Mouse (Mus musculus) kidney, postnatal 4 days (tissue): ENCODE data around the gene Prkch.

Source experiments
- DNase-seq, 2 experiments: peaks; one replicate each; pipeline ENCODE4 v3.0.0; 2021; ENCODE audit warnings: mixed read lengths in 2 of 2

The Prkch gene

GRCm38 (mm10) chr12:73764649-73765525, 180.3 kb downstream of the Prkch start:
- DNase-seq = peak in 1 of 2 experiments; percentile 16

GRCm38 (mm10) chr12:73766152-73766551, 181.6 kb downstream of the Prkch start:
- DNase-seq = peak in 1 of 2 experiments; percentile 14

- no peak for DNase-seq
These were observed 184.2 kb downstream of the Prkch start for GRCm38 (mm10) chr12:73768788-73769187.

- no peak for DNase-seq
These were observed 184.9 kb downstream of the Prkch start for GRCm38 (mm10) chr12:73769536-73769935.

GRCm38 (mm10) chr12:73770771-73771170, 186.2 kb downstream of the Prkch start:
- no peak for DNase-seq

GRCm38 (mm10) chr12:73774793-73775385, 190.3 kb downstream of the Prkch start:
- DNase-seq = no peak

- no peak for DNase-seq
These were observed 191.9 kb downstream of the Prkch start for GRCm38 (mm10) chr12:73776401-73776945.

- no peak for DNase-seq
These were observed 193.1 kb downstream of the Prkch start for GRCm38 (mm10) chr12:73777673-73778072.

GRCm38 (mm10) chr12:73779332-73780231, 195.0 kb downstream of the Prkch start:
- no peak for DNase-seq

- no peak for DNase-seq
These were observed 196.9 kb downstream of the Prkch start for GRCm38 (mm10) chr12:73781425-73782032.

GRCm38 (mm10) chr12:73786909-73787308, 202.3 kb downstream of the Prkch start:
- peak; percentile 77 to 80 for DNase-seq

- peak in 1 of 2 experiments; percentile 31 for DNase-seq
These were observed 204.3 kb downstream of the Prkch start for GRCm38 (mm10) chr12:73788850-73789249.

GRCm38 (mm10) chr12:73790571-73791108, 206.0 kb downstream of the Prkch start:
- DNase-seq = peak; percentile 30 to 44

GRCm38 (mm10) chr12:73793216-73793615, 208.6 kb downstream of the Prkch start:
- DNase-seq = peak; percentile 39 to 55

- DNase-seq = peak; percentile 37 to 57
These were observed 209.1 kb downstream of the Prkch start for GRCm38 (mm10) chr12:73793744-73794143.

- DNase-seq = peak; percentile 79 to 85
These were observed 209.7 kb downstream of the Prkch start for GRCm38 (mm10) chr12:73794151-73794883.

GRCm38 (mm10) chr12:73799671-73800070, 215.1 kb downstream of the Prkch start:
- DNase-seq = no peak

GRCm38 (mm10) chr12:73800886-73801285, 216.3 kb downstream of the Prkch start:
- peak in 1 of 2 experiments; percentile 46 for DNase-seq

- no peak for DNase-seq
These were observed 217.2 kb downstream of the Prkch start for GRCm38 (mm10) chr12:73801845-73802244.

GRCm38 (mm10) chr12:73802379-73803057, 217.9 kb downstream of the Prkch start:
- DNase-seq = no peak

- DNase-seq = no peak
These were observed 219.3 kb downstream of the Prkch start for GRCm38 (mm10) chr12:73803946-73804345.
